Mouse (Mus musculus): ENCODE data around the gene Anks6.

DNA sequence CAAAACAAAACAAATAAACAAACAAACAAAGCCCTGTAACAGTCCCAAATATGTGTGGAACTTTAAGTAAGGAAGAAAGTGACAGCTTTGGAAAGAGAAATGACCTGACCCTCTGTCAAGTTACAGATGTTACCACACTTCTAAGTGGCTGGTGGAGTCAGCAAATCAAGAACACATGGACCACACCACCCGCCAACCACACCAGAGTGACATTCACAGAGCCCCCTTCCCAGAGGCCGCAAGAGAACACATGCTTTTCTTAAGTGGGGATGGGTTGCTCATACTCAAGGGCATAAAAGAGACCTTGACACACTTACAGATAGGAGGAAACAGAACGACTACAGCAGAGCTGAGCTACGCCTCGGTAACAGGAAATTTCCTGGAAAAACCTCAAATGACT is 28.4 kb downstream of the Anks6 start:
- TF ChIP-seq CTCF (IDR thresholded peaks at IDR 0.05; ENCODE audit: control insufficient read depth, insufficient read depth, low read length) = no peak
- no peak for TF ChIP-seq POLR2A (IDR thresholded peaks at IDR 0.05; ENCODE audit: borderline replicate concordance, control insufficient read depth, low read depth, low read length)
